Mouse (Mus musculus) left cerebral cortex, adult 6 months (tissue): ENCODE measurements around the gene BC061237. TPM values are rescaled to one million over a fixed set of nuclear protein-coding genes. Genes with fewer than 3 reads are reported as not detected.

ENCODE experiments used
- long read RNA-seq, 2 experiments: library from polyadenylated mRNA; unstranded; transcript quantifications; one replicate each; pipeline ENCODE4 v2.0.0; 2019 to 2020
- polyA plus RNA-seq: library from polyadenylated mRNA; unstranded; fragments of <200 nt; fragmentation: Nextera tagmentation; gene quantifications from 2 replicates; pipeline ENCODE4 v1.2.3, GENCODE M21; 2021

BC061237 gene
- not detected in 2 replicates for polyA plus RNA-seq
- long read RNA-seq, experiment 1 = 0 reads
- long read RNA-seq, experiment 2 = 0 reads

DNA sequence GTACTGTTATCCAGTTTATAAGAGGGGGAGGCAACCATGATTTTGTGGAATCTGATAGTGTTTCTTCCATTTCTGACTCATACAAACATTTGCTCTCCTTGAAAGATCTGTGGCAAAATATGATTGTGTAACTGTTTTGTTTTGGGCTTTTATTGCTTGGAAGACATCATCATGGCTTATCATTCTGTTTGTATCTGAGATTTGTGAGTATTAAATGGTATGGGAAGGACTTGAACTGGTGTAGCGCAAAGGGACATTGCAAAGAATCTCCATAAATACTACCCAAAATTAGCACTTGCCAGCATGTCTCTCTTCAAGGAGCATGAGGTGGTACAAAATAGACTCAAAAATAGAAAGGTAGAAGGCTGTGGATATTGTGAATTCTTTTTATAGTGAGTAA is at the start of gene BC061237:
BC061237 (plus strand) TSS at position 301 of the 400 bp plus-strand sequence.

DNA sequence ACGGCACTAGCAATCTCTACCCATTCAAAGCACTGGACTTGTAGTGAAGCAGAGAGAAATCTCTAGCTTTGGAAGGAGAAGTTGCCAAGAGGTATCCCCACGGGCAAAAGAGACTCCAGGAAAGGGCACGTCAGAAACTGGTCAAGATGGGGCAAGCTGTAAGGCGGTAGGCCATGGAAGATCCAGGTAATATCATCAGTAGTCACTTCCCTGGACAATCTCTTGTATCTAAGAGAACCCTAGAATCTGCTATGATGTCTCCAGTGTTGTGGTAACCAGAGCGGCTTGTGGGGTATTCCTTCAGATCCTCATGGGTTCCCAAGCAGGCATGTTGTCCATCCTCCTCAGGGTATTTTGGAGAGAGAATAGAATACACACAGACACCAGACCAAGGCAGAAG is 25.7 kb downstream of the BC061237 start, which contains the start of gene Gm17093:
Gm17093 (plus strand) TSS at position 301 of the 400 bp plus-strand sequence.

Other genes starting within 250 kb of the BC061237 start
- gene Gm8220, start 206.9 kb upstream of the BC061237 start, polyA plus RNA-seq = not detected in 2 replicates
- gene Gm5930, start 153.9 kb upstream of the BC061237 start, polyA plus RNA-seq = not detected in 2 replicates
- not detected in 2 replicates for gene Gm8229, start 127.1 kb upstream of the BC061237 start, polyA plus RNA-seq
- gene Gm3371, start 81.8 kb upstream of the BC061237 start, polyA plus RNA-seq = not detected in 2 replicates
- not detected in 2 replicates for gene Gm8232, start 58.8 kb upstream of the BC061237 start, polyA plus RNA-seq
- not detected in 2 replicates for gene Gm17093, start 25.8 kb downstream of the BC061237 start, polyA plus RNA-seq
- gene Gm8247, start 90.7 kb downstream of the BC061237 start, polyA plus RNA-seq = not detected in 2 replicates
- gene Gm5624, start 135.5 kb downstream of the BC061237 start, polyA plus RNA-seq = not detected in 2 replicates
- gene Gm8257, start 214.0 kb downstream of the BC061237 start, polyA plus RNA-seq = not detected in 2 replicates